Mouse (Mus musculus) testis, adult 2 months (tissue): ENCODE results near the gene Hbq1b.

ENCODE experiments used
- CTCF ChIP-seq: fragments of 200-500 bp; IDR thresholded peaks from 2 replicates; pipeline ENCODE4 v1.5.1; 2012; ENCODE audit warnings: low read depth, mild to moderate bottlenecking, inconsistent platforms, low read length, moderate library complexity; ENCODE audit not compliant: control insufficient read depth, insufficient read depth, insufficient replicate concordance
- POLR2A ChIP-seq: fragments of 200-500 bp; IDR thresholded peaks from 2 replicates; pipeline ENCODE4 v1.6.1; 2012; ENCODE audit warnings: low read depth, mild to moderate bottlenecking, inconsistent platforms, low read length, moderate library complexity; ENCODE audit not compliant: control insufficient read depth

- no peak for TF ChIP-seq CTCF
- no peak for TF ChIP-seq POLR2A
These were observed 30.6 kb upstream of the Hbq1b start for GRCm38 (mm10) chr11:32256146-32256545.
